Mouse (Mus musculus) forebrain, embryonic 13.5 days (tissue): ENCODE measurements at regions not wholly inside any gene's neighbourhood (a gene's known extent, or its start where the extent isn't known, plus 50 kb on each side); places are given as distances from the start of the nearest gene placed in this dataset.

Experiments
- ATAC-seq: fragments of 200-750 bp; cut with Nextera tagmentation; 2 replicates; pipeline ENCODE4 v1.8.0; 2017
- H3K27ac ChIP-seq: fragments of 300-500 bp; sonication (generic); 2 replicates; pipeline ENCODE4 v1.5.1; 2015; ENCODE audit warnings: inconsistent platforms, mild to moderate bottlenecking, moderate library complexity
- H3K27me3 ChIP-seq: fragments of 300-500 bp; sonication (generic); 2 replicates; pipeline ENCODE4 v1.6.1; 2015; ENCODE audit warnings: mild to moderate bottlenecking, inconsistent platforms
- H3K36me3 ChIP-seq: fragments of 300-500 bp; sonication (generic); 2 replicates; pipeline ENCODE4 v1.6.1; 2015; ENCODE audit warnings: mild to moderate bottlenecking, inconsistent platforms; ENCODE audit not compliant: poor library complexity, severe bottlenecking
- H3K4me1 ChIP-seq: fragments of 300-500 bp; sonication (generic); 2 replicates; pipeline ENCODE4 v1.6.1; 2015; ENCODE audit warnings: inconsistent platforms
- H3K4me2 ChIP-seq: fragments of 300-500 bp; sonication (generic); 2 replicates; pipeline ENCODE4 v1.6.1; 2015; ENCODE audit warnings: inconsistent platforms, mild to moderate bottlenecking, moderate library complexity
- H3K4me3 ChIP-seq: fragments of 300-500 bp; sonication (generic); 2 replicates; pipeline ENCODE4 v1.5.1; 2015; ENCODE audit warnings: mild to moderate bottlenecking, inconsistent platforms
- H3K9ac ChIP-seq: fragments of 300-500 bp; sonication (generic); 2 replicates; pipeline ENCODE4 v1.6.1; 2015; ENCODE audit warnings: mild to moderate bottlenecking, inconsistent platforms
- H3K9me3 ChIP-seq: fragments of 300-500 bp; sonication (generic); replicated peaks from 2 replicates; pipeline ENCODE4 v1.6.1; 2016; ENCODE audit warnings: inconsistent platforms
- WGBS: fragments of 180-500 bp; shearing (Covaris S2); methylation state at CpG from one replicate; pipeline ENCODE4 v1.1.7; 2015; 5-methylcytosine and 5-hydroxymethylcytosine counted together

- no peak overlapping the region for H3K4me2 ChIP-seq
- 46% methylated on average over 11 of the region's 11 CpGs for WGBS
These were observed 420.4 kb downstream of the Cdh26 start for GRCm38 (mm10) chr2:178850769-178851168.

GRCm38 (mm10) chr2:178854012-178854411 is 423.7 kb downstream of the Cdh26 start:
- no peaks in the 10 kb centered on the region for H3K36me3 ChIP-seq
- H3K27me3 ChIP-seq, result no peaks in the 10 kb centered on the region
- no peak overlapping the region for H3K27ac ChIP-seq
- no peak overlapping the region for H3K4me3 ChIP-seq
- WGBS, result 79% methylated on average over 1 of the region's 1 CpGs
- no peak overlapping the region for H3K4me2 ChIP-seq
- H3K9me3 ChIP-seq, result no peaks in the 10 kb centered on the region
- peaks cover 21% of the 10 kb centered on the region for H3K4me1 ChIP-seq
- no peak overlapping the region for H3K9ac ChIP-seq
- ATAC-seq, result no peak

More at GRCm38 (mm10) chr2:178850769-178851168, 420.4 kb downstream of the Cdh26 start:
- Histone ChIP-seq H3K9me3 (no peaks in the 10 kb centered on the region), H3K4me3 (no peak overlapping the region), H3K36me3 (no peaks in the 10 kb centered on the region), H3K4me1 (peaks cover 31% of the 10 kb centered on the region), H3K27me3 (no peaks in the 10 kb centered on the region), H3K9ac (no peak overlapping the region), H3K27ac (peak overlapping the region; percentile 78)
- peak; percentile 84 for ATAC-seq

GRCm38 (mm10) chr2:178854760-178855159 is 424.4 kb downstream of the Cdh26 start:
- Histone ChIP-seq H3K9ac (no peak overlapping the region), H3K4me3 (no peak overlapping the region), H3K9me3 (no peaks in the 10 kb centered on the region), H3K27me3 (no peaks in the 10 kb centered on the region), H3K36me3 (no peaks in the 10 kb centered on the region), H3K27ac (no peak overlapping the region), H3K4me2 (no peak overlapping the region), H3K4me1 (peaks cover 21% of the 10 kb centered on the region)
- 73% methylated on average over 2 of the region's 2 CpGs for WGBS
- ATAC-seq, result no peak

DNA sequence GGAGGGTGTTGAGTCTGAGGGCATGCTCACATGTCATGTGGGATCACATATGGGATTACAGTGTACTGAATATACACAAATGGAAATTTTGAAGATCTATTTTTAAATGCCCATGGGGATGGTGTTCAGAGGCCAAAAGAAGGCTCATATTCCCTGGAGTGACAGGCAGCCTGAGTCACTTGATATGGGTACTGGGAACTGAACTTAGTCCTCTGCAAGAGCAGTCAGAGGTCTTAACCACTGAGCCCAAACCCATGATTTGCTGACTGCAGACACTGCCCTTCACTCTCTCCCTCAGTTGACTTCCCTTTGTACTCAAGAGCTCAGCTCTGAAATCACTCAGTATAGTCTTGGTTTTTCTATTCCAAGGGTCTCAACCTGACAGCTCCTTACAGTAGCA is 432.3 kb downstream of the Cdh26 start:
- Histone ChIP-seq H3K36me3 (no peaks in the 10 kb centered on the region), H3K9me3 (no peaks in the 10 kb centered on the region), H3K4me2 (no peak overlapping the region), H3K9ac (no peak overlapping the region), H3K27ac (no peak overlapping the region), H3K4me1 (no peaks in the 10 kb centered on the region), H3K4me3 (no peak overlapping the region), H3K27me3 (no peaks in the 10 kb centered on the region)
- ATAC-seq, result peak; percentile 38; the same call in 1 of the 2 replicates

GRCm38 (mm10) chr2:178867086-178867485 is 436.8 kb downstream of the Cdh26 start:
- 74% methylated on average over 3 of the region's 3 CpGs for WGBS
- H3K27me3 ChIP-seq, result no peaks in the 10 kb centered on the region

GRCm38 (mm10) chr2:178869160-178869559 is 438.8 kb downstream of the Cdh26 start:
- Histone ChIP-seq H3K9ac (no peak overlapping the region), H3K4me1 (no peaks in the 10 kb centered on the region)
- no peak for ATAC-seq

More at GRCm38 (mm10) chr2:178867086-178867485, 436.8 kb downstream of the Cdh26 start:
- H3K9ac ChIP-seq, result no peak overlapping the region
- H3K9me3 ChIP-seq, result no peaks in the 10 kb centered on the region
- no peaks in the 10 kb centered on the region for H3K4me1 ChIP-seq
- H3K4me3 ChIP-seq, result no peak overlapping the region
- no peak overlapping the region for H3K27ac ChIP-seq
- no peak for ATAC-seq
- no peaks in the 10 kb centered on the region for H3K36me3 ChIP-seq
- no peak overlapping the region for H3K4me2 ChIP-seq

GRCm38 (mm10) chr2:178878436-178878835 is 448.1 kb downstream of the Cdh26 start:
- ATAC-seq, result no peak
- H3K27ac ChIP-seq, result no peak overlapping the region
- H3K9ac ChIP-seq, result no peak overlapping the region
- WGBS, result 87% methylated on average over 12 of the region's 12 CpGs
- H3K4me3 ChIP-seq, result no peak overlapping the region
- no peaks in the 10 kb centered on the region for H3K27me3 ChIP-seq
- H3K4me2 ChIP-seq, result no peak overlapping the region
- H3K4me1 ChIP-seq, result no peaks in the 10 kb centered on the region
- no peaks in the 10 kb centered on the region for H3K36me3 ChIP-seq
- no peaks in the 10 kb centered on the region for H3K9me3 ChIP-seq

More at GRCm38 (mm10) chr2:178869160-178869559, 438.8 kb downstream of the Cdh26 start:
- no peak overlapping the region for H3K4me2 ChIP-seq
- no peaks in the 10 kb centered on the region for H3K27me3 ChIP-seq
- H3K4me3 ChIP-seq, result no peak overlapping the region
- H3K36me3 ChIP-seq, result no peaks in the 10 kb centered on the region
- WGBS, result 79% methylated on average over 3 of the region's 3 CpGs
- H3K9me3 ChIP-seq, result no peaks in the 10 kb centered on the region
- H3K27ac ChIP-seq, result no peak overlapping the region

DNA sequence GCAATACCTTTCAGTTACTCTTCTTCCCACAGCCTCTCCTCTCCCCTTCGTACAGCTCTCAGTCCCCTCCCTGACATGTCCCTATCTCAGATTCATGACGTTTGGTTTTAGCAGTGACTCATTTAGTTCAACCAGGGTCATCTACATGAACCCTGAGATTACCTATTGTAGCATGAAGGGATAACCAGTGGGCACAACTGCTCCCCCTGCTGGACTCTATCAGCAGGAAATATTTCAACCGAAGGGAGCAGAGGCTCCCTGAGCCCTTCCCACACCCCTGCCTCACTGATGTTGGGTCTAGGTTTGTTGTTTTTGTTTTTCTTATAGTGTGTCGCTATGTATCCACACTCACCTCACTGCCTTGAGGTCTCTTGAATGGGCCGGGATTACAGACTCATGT is 455.4 kb downstream of the Cdh26 start:
- Histone ChIP-seq H3K4me1 (no peaks in the 10 kb centered on the region), H3K27me3 (no peaks in the 10 kb centered on the region), H3K36me3 (no peaks in the 10 kb centered on the region), H3K9me3 (no peaks in the 10 kb centered on the region), H3K27ac (no peak overlapping the region), H3K4me2 (no peak overlapping the region), H3K4me3 (no peak overlapping the region), H3K9ac (no peak overlapping the region)
- no peak for ATAC-seq
- WGBS, result 62% methylated on average over 5 of the region's 5 CpGs

- Histone ChIP-seq H3K4me1 (no peaks in the 10 kb centered on the region), H3K4me2 (no peak overlapping the region), H3K27me3 (no peaks in the 10 kb centered on the region), H3K9me3 (no peaks in the 10 kb centered on the region), H3K9ac (no peak overlapping the region), H3K36me3 (no peaks in the 10 kb centered on the region), H3K4me3 (no peak overlapping the region), H3K27ac (no peak overlapping the region)
- ATAC-seq, result peak; percentile 55
- whole genome bisulfite sequencing, result 60% methylated on average over 6 of the region's 6 CpGs
These were observed 458.4 kb downstream of the Cdh26 start for GRCm38 (mm10) chr2:178888704-178889103.

- Histone ChIP-seq H3K9ac (no peak overlapping the region), H3K4me3 (no peak overlapping the region), H3K4me2 (no peak overlapping the region), H3K27me3 (no peaks in the 10 kb centered on the region), H3K4me1 (no peaks in the 10 kb centered on the region), H3K27ac (no peak overlapping the region), H3K9me3 (no peaks in the 10 kb centered on the region), H3K36me3 (no peaks in the 10 kb centered on the region)
- no peak for ATAC-seq
- 91% methylated on average over 5 of the region's 5 CpGs for WGBS
These were observed 472.1 kb downstream of the Cdh26 start for GRCm38 (mm10) chr2:178902397-178902796.

DNA sequence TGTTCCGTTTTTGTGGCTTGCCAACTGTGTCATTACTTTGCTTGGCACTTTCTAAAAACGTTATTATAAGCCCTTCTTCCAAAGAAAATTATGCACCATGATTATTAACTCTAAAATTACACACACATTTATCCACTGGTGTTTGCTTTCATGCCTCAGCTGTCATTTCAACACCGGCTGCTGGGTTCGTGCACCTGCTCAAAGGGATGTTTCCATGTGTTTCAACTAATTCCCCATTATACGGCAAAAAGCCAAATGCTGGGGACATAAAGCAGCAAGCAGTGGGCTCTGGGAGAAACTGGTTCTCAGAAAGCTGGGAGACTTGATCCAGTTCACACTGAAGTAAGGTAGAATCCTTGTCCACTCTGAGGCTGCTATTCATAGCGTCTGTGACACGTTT is 479.0 kb downstream of the Cdh26 start:
- peak; percentile 53; the same call in 1 of the 2 replicates for ATAC-seq
- Histone ChIP-seq H3K27me3 (no peaks in the 10 kb centered on the region), H3K9me3 (no peaks in the 10 kb centered on the region), H3K9ac (no peak overlapping the region), H3K27ac (no peak overlapping the region), H3K4me3 (no peak overlapping the region), H3K4me2 (no peak overlapping the region), H3K36me3 (no peaks in the 10 kb centered on the region), H3K4me1 (no peaks in the 10 kb centered on the region)
- WGBS, result 62% methylated on average over 7 of the region's 7 CpGs

- Histone ChIP-seq H3K9me3 (no peaks in the 10 kb centered on the region), H3K36me3 (no peaks in the 10 kb centered on the region), H3K4me1 (0 out of 2 replicates have a peak, but pooled peaks cover 1% of the 10 kb centered on the region), H3K4me2 (no peak overlapping the region), H3K4me3 (no peak overlapping the region), H3K27ac (no peak overlapping the region), H3K9ac (no peak overlapping the region), H3K27me3 (no peaks in the 10 kb centered on the region)
- whole genome bisulfite sequencing, result 66% methylated on average over 3 of the region's 3 CpGs
- no peak for ATAC-seq
These were observed 481.3 kb downstream of the Cdh26 start for GRCm38 (mm10) chr2:178911646-178912045.

DNA sequence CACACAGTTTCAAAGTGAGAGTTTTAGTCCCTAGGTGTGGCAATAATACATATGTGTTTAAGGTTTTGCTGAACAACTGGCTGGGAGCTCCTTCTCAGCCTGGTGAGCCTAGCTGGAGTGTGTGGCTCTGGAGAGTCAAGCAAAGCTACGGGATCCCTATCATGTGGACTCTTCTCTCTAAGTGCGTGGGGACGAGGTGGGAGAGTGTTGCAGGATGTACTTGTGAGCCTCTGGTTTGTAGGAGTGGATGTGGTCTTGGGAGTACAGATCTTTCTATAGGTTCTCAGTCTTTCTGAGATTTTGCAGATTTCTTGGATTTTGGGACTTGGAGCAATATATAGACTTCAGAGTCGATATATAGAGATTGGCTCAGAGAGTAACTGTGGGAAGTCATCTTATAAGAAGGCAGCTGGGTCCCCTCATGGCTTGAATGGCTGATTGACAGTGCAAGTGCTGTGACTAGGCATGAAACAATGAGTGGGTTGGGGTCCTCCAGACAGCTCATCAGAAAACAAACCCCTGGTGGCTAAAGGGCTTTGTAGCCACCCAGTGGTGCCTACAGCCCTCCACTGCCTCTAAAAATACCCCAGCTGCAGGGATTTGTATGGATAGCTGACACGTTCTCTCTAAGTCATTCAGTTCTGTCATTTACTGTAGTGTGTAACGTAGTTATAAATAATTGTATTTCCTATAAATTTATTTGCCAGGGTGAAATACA is 486.1 kb downstream of the Cdh26 start:
- no peak for ATAC-seq
- no peak overlapping the region for H3K27ac ChIP-seq

More for the DNA sequence above, 486.1 kb downstream of the Cdh26 start:
- Histone ChIP-seq H3K27me3 (no peaks in the 10 kb centered on the region), H3K4me1 (peaks cover 7% of the 10 kb centered on the region; the same call in 1 of the 2 replicates), H3K9ac (no peak overlapping the region), H3K9me3 (no peaks in the 10 kb centered on the region), H3K36me3 (no peaks in the 10 kb centered on the region), H3K4me3 (no peak overlapping the region), H3K4me2 (no peak overlapping the region)
- 71% methylated on average over 6 of the region's 6 CpGs for WGBS
